Mouse (Mus musculus) T-helper 17 cell (primary cell): ENCODE measurements around the gene Lonrf2.

ENCODE experiments used
- in situ Hi-C, 2 experiments: fragments of 300-600 bp; cut with MboI, MseI; formaldehyde crosslinking; loops; 1 replicate in 1 of 2; 2 replicates in 1 of 2; pipeline ENCODE4 v1.15.1; 2025; ENCODE audit warnings: high pct_unique_total_duplicates in 2 of 2

The Lonrf2 gene

GRCm38 (mm10) chr1:38836477-38836872 lies at the start of gene Lonrf2:
Lonrf2 (minus strand) TSS chr1:38836711.
- in situ Hi-C loops, result no loop called here

GRCm38 (mm10) chr1:38885956-38886355 lies 49.4 kb upstream of the Lonrf2 start:
- in situ Hi-C loops, result no loop called here

GRCm38 (mm10) chr1:38883766-38884165 lies 47.3 kb upstream of the Lonrf2 start:
- in situ Hi-C loops, result no loop called here

GRCm38 (mm10) chr1:38882746-38883145 lies 46.2 kb upstream of the Lonrf2 start:
- in situ Hi-C loops, result no loop called here

- in situ Hi-C loops, result no loop called here
Observed at GRCm38 (mm10) chr1:38881366-38881765, 44.9 kb upstream of the Lonrf2 start.

GRCm38 (mm10) chr1:38876671-38877382 lies 40.3 kb upstream of the Lonrf2 start:
- in situ Hi-C loops, result no loop called here

- in situ Hi-C loops, result no loop called here
Observed at GRCm38 (mm10) chr1:38873911-38874310, 37.4 kb upstream of the Lonrf2 start.

- in situ Hi-C loops, result no loop called here
Observed at GRCm38 (mm10) chr1:38871834-38872233, 35.3 kb upstream of the Lonrf2 start.

GRCm38 (mm10) chr1:38869398-38870195 lies 33.1 kb upstream of the Lonrf2 start:
- in situ Hi-C loops, result loop anchor here in 1 of 2 experiments (5.0 kb wide), 1 partner anchor 63 kb away; no protein-coding TSS in a partner anchor

- in situ Hi-C loops, result loop anchor here in 1 of 2 experiments (5.0 kb wide), 1 partner anchor 66 kb away; no protein-coding TSS in a partner anchor
Observed at GRCm38 (mm10) chr1:38866242-38866641, 29.7 kb upstream of the Lonrf2 start.

- in situ Hi-C loops, result loop anchor here in 1 of 2 experiments (5.0 kb wide), 1 partner anchor 73 kb away; the partner anchor contains the start of gene Nms
Observed at GRCm38 (mm10) chr1:38864341-38864740, 27.8 kb upstream of the Lonrf2 start.

GRCm38 (mm10) chr1:38862213-38862612 lies 25.7 kb upstream of the Lonrf2 start:
- in situ Hi-C loops, result loop anchor here in 1 of 2 experiments (5.0 kb wide), 1 partner anchor 75 kb away; the partner anchor contains the start of gene Nms

GRCm38 (mm10) chr1:38860867-38861524 lies 24.5 kb upstream of the Lonrf2 start:
- in situ Hi-C loops, result loop anchor here in 1 of 2 experiments (5.0 kb wide), 1 partner anchor 76 kb away; the partner anchor contains the start of gene Nms

- in situ Hi-C loops, result loop anchor here in 1 of 2 experiments (5.0 kb wide), 1 partner anchor 77 kb away; the partner anchor contains the start of gene Nms
Observed at GRCm38 (mm10) chr1:38860207-38860606, 23.7 kb upstream of the Lonrf2 start.

GRCm38 (mm10) chr1:38856196-38856595 lies 19.7 kb upstream of the Lonrf2 start:
- in situ Hi-C loops, result no loop called here

- in situ Hi-C loops, result no loop called here
Observed at GRCm38 (mm10) chr1:38852250-38852649, 15.7 kb upstream of the Lonrf2 start.

GRCm38 (mm10) chr1:38850650-38851049 lies 14.1 kb upstream of the Lonrf2 start:
- in situ Hi-C loops, result no loop called here

- in situ Hi-C loops, result no loop called here
Observed at GRCm38 (mm10) chr1:38848451-38849289, 12.2 kb upstream of the Lonrf2 start.

GRCm38 (mm10) chr1:38847975-38848374 lies 11.5 kb upstream of the Lonrf2 start:
- in situ Hi-C loops, result no loop called here

- in situ Hi-C loops, result no loop called here
Observed at GRCm38 (mm10) chr1:38843275-38843674, 6.8 kb upstream of the Lonrf2 start.

GRCm38 (mm10) chr1:38842861-38843260 lies 6.3 kb upstream of the Lonrf2 start:
- in situ Hi-C loops, result no loop called here
